Mouse (Mus musculus) cerebellum, postnatal 4 days (tissue): Measurements from ENCODE around the gene Bhlha9.

Experiments
- DNase-seq, 2 experiments: peaks; one replicate each; pipeline ENCODE4 v3.0.0; 2022; ENCODE audit warnings: low spot score in 2 of 2, mixed read lengths in 1 of 2

The Bhlha9 gene

GRCm38 (mm10) chr11:76671871-76672475, at the start of gene Bhlha9:
Gene Bhlha9 (plus strand): TSS chr11:76672470.
- peak in 1 of 2 experiments; percentile 35 for DNase-seq

GRCm38 (mm10) chr11:76622566-76623205, 49.6 kb upstream of the Bhlha9 start:
- peak; percentile 29 to 39 for DNase-seq

DNA sequence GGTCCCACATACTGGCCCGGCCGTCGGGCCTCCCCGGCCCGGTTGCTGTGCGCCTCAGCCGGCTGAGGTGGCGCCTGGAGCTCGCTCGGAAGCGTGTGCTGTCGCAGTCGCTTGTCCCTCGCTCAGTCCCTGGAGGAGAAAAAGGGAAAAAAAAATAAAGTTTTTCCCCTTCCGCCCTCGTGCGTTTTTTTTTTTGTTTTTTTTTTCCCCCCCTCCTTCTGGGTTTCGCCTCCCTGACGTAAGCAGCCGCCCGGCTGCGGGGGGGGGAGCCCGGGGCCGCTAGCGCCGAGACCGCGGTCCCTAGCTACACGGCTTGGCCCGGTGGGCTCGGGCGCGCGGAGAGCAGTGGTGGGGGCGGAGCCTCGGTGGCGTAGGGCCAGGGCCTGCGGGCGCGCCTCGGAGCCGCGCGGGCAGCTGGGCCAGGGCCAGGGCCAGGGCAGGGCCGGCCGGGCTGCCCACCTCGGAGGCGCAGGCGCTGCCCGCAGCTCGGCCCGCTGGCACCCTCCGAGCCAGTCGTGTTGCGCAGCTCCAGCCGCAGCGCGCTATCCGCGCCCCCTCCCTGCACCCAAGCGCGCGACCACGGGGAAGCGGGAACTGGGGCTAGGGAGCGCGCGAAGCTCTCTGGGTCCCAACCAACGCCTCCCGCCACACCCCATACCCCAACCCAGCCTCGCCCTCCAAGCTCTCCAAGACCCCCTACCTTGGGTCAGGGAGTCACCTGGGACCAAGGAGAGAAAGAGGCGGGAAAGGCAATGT, 48.9 kb upstream of the Bhlha9 start:
- DNase-seq: peak; percentile 48 to 83

GRCm38 (mm10) chr11:76624071-76624470, 48.2 kb upstream of the Bhlha9 start:
- DNase-seq: no peak

DNA sequence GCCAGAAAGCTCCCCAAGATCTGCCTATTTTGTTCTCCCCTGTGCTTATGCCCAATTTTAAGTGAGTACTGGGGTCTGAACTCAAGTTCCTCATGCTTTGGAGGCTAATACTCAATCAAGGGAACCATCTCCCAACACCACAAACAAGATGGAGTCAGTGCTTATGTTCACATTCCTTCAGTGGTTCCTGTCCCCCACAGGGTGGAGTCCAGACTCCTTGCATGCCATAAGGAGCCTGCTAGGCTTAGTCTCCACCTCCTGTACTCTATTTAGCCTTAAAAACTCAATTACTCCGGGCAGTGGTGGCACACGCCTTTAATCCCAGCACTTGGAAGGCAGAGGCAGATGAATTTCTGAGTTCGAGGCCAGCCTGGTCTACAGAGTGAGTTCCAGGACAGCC, 47.4 kb upstream of the Bhlha9 start:
- DNase-seq: no peak

- DNase-seq: no peak
These were observed 43.7 kb upstream of the Bhlha9 start for GRCm38 (mm10) chr11:76628613-76629012.

DNA sequence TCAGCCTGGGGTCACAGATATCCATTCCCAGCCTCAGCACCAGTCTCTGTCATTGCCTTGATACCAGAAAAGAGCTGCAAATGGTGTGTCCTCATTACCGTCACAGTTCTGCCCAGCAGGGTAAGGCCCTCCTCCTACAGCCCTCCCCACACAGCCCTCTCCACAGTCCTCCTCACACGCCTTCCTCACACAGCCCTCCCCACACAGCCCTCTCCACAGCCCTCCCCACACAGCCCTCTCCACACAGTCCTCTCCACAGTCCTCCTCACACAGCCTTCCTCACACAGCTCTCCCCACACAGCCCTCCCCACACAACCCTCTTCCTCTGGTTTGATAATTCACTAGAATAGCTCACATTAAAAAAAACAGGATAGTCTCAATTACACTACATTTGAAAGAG, 42.2 kb upstream of the Bhlha9 start:
- DNase-seq: no peak

DNA sequence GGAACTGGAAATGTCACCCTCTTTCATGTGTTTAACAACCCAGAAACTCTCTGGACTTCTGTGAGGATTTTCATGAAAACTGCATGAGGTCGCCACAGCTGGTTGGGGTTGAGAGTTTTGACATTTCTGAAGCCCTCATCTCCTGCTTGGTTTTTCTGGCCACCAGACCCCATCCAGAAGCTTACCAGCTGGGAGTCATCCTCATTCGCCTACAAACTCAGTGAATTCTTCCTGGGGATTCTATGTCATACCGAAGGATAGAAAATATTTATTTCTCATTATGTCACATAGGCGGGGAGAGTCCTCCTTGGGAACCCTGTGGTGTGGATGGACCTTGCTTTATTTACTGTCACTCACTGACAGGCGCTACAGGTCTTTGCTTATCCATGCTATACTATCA, 41.8 kb upstream of the Bhlha9 start:
- DNase-seq: no peak

DNA sequence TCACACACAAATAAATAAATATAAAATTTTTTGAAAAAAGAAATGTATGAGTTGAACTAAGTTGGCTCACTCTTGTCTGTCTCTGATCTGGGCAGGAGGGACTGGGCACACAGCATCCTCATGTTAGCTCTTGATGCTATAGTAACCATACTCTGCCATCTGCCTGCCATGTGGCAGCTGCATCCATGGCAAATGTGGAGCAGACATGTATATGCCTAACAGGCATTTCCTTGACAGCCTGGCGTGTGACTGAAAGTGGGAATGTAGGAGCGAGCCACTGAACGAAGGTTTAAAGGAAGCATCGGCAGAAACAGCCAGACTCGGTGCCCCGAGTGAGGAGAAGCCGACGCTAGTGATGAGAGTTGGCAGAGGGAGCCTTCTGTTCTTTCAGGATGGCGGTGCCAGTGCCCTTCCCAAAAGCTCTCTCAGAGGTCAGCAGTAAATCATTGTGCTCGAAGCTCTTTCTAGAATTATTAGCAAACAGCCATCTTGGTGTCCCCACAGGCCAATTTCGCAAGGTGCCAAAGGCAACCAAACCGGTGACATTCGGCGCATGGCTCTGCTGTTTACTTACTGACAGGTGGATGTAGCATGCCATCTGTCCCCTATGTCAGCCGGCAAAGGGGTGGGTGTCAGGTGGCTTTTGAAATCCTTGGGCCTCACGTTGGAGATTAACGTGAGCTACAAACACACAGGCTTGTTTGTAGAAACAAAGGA, 32.8 kb upstream of the Bhlha9 start:
- peak in 1 of 2 experiments; percentile 30 for DNase-seq

DNA sequence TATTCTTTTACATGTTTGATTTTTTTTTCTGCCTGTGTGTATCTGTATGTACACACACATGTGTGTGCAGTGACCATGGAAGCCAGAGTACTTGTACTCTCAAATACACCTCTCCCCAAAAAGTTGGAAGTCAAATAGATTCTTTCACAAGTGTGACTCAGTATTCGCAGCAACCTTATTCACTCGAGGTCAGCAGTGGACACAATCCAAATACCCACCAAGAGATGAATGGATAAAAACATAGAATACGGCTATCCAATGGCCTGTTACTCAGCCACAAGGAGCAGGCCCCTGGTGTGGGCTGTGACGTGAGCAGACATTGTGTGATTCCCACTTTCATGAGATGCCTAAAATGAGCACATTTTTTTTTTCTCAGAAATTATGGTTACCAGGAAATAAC, 32.0 kb upstream of the Bhlha9 start:
- no peak for DNase-seq

GRCm38 (mm10) chr11:76644257-76644656, 28.0 kb upstream of the Bhlha9 start:
- no peak for DNase-seq

DNA sequence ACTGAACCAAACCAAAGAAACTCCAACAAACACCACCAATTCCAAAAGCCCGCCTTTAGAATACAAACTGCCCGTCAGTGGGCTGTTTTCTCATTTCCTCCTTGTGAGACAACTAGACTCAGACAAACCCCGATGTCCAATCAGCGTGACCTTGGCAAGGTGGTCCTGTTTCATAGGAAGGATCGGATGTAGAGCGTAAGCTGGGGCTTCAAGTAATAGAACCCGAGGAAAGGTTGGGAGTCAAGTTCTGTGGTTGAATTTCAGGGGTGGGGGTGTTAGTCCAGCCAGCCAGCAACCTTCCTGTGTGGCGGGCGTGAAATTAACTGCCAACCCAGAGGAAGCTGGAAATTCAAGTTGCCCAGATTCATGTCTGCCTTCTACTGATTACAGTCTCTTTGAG, 27.2 kb upstream of the Bhlha9 start:
- no peak for DNase-seq

- DNase-seq: peak; percentile 97 to 99
These were observed 26.3 kb upstream of the Bhlha9 start for GRCm38 (mm10) chr11:76645955-76646354.

DNA sequence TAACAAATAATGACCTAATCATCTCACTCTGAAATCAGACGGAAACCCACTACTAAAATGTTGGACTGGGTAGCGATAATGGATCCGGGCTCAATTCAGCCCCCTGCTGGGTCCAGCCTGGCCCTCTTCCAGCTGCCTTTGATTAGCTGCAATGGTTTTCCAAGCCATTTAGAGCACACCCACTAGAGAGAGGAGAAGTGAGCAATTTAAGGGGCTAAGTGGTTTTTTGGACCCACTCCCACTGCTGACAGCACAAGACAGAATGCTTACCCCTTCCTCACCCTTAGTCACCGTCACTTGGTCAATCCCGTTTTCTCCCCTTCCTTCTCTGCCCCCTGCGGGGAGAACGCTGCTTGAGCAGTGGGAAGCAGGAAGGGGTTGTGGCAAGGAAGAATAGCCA, 25.2 kb upstream of the Bhlha9 start:
- DNase-seq: peak; percentile 47 to 81

DNA sequence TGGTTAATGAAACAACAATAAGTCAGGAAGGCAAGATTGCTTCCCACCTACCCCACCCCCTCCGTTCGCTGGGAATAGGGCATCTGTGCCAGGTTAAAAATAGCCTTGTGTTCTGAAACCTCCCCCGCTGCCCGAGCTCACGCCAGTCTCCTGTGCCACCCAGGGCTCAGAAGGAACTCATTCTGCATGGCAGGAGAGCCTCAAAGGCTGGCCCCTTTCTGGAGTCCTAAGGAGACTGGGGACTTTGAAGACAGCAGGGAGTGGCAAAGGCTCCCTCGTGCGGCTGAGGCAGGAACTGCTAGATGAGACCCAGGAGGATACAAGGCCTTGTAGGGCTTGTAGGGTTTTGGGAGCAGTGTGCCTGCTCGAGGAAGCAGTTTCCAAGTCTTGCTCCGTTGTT, 24.8 kb upstream of the Bhlha9 start:
- DNase-seq: peak; percentile 41 to 77

DNA sequence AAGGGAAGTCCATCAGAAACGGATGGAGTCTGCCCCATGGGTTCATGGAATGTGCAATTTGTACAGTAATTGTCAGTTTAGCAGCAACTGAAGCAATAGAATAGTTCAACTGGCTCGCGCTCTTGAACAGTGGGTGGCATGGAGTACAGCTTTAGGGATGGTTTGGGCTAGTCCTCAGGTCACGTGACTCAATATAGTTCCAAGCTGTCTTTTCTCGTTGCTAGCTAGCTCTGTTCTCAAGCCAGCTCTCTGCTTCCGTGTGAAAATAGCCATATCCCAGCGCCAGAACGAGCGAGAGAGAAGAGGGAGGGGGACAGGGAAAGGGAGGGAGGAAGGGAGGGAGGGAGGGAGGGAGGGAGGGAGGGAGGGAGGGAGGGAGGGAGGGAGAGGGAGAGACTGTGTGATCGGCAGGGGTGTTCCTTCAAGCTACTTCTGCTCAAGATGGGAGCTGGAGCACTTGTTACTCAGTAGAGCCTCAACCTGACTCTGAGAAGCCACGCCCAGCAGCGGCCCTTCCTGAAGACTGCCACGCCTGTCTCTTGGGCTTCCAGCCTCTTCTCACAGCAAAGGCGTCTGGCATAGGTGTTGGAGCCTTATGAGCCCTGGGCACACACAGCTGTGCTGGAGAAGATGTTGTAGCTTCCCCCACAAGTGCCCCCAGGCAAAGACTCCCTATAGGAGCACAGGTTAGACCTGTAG, 21.3 kb upstream of the Bhlha9 start:
- no peak for DNase-seq

DNA sequence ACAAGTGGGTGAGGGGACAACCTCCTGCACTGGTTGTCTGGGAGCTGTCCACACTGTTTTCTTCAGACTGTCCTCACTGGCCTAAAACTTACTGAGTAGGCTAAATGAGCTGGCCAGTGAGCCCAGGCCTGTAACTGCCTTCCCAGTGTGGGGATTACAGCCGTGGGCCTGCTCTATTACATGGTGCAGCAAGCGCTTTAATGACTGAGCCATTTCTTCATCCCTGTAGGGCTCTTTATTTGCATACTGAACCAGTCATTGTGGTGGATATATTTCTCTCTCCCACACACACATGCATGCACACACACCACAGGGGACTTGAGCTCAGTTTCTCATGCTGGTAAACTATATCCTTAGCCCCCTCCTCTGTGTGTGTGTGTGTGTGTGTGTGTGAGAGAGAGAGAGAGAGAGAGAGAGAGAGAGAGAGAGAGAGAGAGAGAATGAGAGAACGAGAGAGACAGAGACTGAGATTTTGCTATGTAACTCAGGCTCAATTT, 19.4 kb upstream of the Bhlha9 start:
- no peak for DNase-seq

DNA sequence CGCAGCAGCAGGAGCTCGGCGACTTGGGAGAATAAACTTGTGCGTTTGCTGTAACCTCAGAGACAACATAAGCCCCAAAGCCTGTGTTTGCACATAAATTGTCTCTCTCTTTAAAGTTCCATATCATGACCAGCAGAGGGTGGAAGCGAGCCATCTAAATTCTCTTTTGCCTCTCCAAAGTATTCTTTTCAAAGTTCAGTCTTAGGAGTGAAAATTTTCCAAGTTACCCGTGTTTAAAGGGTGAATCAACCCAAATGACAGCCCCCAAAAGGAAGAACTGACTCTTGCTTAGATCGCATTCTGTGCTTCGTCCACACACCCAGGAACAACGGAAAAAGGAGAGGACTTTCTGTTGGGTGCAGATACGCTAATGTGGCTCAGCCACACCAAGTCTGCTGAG, 17.2 kb upstream of the Bhlha9 start:
- peak in 1 of 2 experiments; percentile 54 for DNase-seq

GRCm38 (mm10) chr11:76657450-76657970, 14.8 kb upstream of the Bhlha9 start:
- no peak for DNase-seq

- no peak for DNase-seq
These were observed 12.9 kb upstream of the Bhlha9 start for GRCm38 (mm10) chr11:76659138-76659930.
